Mouse (Mus musculus) layer of hippocampus, adult 9-11 months (tissue): ENCODE results near the gene Prkcq.
A peak's percentile ranks its signal among the peaks of the same experiment; 100 is the strongest.

Experiments used
- DNase-seq: peaks from one replicate; pipeline ENCODE4 v3.0.0; 2022

The Prkcq gene

GRCm38 (mm10) chr2:11187166-11187565 is 15.3 kb downstream of the Prkcq start:
- DNase-seq = peak; percentile 21

- DNase-seq = no peak
Measured at GRCm38 (mm10) chr2:11188279-11188678, 16.4 kb downstream of the Prkcq start.

DNA sequence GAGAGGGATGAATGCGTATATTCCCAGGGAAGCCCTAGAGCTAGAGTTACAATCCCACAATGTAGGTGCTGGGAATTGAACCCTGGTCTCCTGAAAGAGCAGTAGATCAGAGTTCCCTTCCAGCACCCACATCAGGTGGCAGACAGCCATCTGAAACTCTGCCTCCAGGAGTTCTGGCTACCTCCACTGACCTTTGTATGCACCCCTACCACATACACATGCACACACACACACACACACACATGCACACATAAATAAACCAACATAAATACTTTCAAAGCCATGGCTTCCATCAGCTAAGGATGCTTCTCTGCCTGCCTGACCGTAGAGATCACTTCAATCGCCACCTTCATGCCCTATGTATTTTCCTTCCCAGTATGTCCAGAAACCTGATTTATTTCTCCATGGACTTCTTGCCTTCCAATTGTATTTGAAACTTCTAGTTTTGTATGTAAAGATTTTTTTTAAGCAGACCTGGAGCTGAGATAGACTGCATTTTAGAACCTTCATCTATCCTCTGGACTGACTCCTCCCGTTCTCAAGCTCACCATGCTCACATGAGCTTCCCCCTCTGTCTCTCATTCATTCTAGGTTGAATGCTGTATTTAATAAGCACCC is 17.4 kb downstream of the Prkcq start:
- no peak for DNase-seq

DNA sequence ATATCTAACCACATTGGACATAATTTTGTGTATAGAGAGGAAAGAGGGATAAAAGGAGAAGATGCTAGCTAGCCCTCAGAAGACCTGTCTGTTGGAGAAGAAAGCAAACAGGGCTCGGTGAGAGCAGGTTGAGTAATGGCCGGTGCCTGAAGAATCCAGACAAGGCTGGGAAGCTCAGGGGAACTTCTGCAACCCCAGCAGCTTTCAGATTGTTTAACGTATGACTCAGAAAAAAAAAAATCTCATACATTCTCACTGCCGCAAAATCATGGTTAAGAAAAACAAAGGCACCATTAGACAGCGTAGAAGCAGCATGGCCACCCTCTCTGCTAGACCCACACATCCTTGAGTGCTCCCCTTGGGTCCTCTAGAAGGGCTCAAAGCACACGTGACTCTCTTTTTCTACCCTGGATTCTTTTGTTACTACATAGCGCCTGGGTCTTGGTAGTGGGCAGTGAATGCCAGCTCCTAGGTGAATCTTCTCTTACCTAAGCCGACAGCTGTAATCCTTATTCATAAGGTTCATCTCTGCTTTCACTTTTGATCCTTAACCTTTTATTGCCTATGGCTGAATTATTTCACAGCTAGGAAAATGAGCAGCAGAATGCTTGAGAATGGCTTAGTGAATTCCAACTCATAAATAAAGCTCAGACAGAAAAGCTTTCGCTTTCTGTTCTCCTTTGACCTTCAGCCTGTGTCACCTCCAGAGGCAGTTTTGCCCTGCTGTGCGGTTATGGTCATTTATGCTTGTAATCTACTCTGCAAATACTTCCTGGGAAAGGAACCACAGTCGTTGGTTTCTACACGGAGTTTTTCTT is 20.6 kb downstream of the Prkcq start:
- DNase-seq = no peak

- no peak for DNase-seq
Measured at GRCm38 (mm10) chr2:11193099-11193618, 21.3 kb downstream of the Prkcq start.

- DNase-seq = no peak
Measured at GRCm38 (mm10) chr2:11194732-11195340, 22.9 kb downstream of the Prkcq start.

GRCm38 (mm10) chr2:11196071-11196470 is 24.2 kb downstream of the Prkcq start:
- DNase-seq = no peak

- no peak for DNase-seq
Measured at GRCm38 (mm10) chr2:11196952-11197559, 25.1 kb downstream of the Prkcq start.

- no peak for DNase-seq
Measured at GRCm38 (mm10) chr2:11199624-11200023, 27.7 kb downstream of the Prkcq start.

GRCm38 (mm10) chr2:11202841-11203240 is 30.9 kb downstream of the Prkcq start:
- no peak for DNase-seq

DNA sequence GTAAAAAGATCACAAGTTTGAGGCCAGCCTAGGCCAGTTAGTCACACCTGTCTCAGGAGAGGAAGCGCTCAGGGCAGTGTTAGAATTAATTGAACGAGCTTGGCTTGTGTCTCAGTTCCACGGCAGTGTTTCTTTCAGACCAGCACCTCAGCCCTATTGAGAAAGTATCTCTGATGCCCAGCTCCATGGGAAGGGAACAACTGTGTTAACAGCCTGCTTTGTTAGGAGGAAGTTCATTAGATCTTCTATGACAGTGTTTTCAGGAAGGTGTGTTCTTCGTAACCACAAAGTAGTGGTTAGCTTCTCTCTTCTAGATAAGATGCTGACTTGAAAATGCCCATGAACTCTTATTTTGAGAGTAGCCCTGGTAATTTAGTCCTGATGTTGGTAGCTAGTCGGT is 31.4 kb downstream of the Prkcq start:
- DNase-seq = no peak

DNA sequence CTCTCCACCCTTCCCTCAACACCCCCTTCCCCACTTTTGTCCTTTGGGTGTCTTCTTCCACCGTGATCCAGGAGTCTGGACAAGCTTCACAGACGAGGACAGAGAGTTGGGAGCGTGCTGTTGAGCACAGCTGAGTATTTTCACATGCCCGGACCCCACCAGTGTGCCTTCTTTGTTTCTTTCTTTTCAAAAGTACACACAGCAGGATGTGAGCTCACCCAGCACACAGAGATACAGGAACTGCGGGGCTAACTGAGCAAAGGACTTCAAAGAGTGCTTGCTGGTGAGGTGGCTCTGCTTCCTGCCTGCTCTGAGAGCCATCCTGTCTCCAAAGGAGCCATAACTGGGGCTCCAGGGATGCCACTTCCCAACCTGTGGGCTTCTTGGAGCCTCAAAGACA is 32.3 kb downstream of the Prkcq start:
- DNase-seq = no peak

DNA sequence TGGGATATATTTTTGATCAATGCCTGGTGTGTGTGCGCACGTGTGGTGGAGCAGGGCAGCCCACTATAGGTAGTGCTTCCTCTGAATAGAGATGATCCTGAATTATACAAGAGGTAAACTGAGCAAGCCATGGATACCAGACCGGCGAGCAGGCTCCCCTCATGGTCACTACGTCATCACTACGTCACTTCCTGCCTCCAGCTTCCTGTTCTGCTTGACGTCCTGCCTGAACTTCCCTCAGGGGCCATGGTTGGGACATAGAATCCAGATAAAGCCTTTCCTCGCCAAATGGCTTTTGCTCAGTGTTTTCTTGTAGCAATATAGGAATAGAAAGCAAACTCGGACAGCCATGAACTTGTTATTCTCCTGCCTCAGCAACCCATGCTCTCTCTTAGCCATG is 33.1 kb downstream of the Prkcq start:
- DNase-seq = no peak

DNA sequence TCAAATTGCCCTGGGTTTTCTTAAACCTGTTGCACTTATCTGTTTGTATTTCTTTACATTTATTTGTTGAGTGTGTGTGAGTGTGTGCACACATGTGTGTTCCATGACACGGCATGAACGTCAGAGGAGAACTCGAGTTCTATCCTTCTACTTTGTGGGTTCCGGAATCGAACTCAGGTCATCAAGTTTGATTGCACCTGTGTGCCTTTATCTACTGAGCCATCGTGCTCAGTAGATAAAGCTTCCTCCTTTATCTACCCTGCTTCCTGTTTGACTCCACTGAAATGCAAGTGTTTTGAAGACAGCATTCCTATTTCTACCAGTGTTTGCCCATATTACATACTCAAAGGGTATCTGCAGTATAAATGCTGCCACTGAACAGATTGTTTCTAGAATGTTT is 33.8 kb downstream of the Prkcq start:
- DNase-seq = no peak

- no peak for DNase-seq
Measured at GRCm38 (mm10) chr2:11208263-11208662, 36.4 kb downstream of the Prkcq start.

DNA sequence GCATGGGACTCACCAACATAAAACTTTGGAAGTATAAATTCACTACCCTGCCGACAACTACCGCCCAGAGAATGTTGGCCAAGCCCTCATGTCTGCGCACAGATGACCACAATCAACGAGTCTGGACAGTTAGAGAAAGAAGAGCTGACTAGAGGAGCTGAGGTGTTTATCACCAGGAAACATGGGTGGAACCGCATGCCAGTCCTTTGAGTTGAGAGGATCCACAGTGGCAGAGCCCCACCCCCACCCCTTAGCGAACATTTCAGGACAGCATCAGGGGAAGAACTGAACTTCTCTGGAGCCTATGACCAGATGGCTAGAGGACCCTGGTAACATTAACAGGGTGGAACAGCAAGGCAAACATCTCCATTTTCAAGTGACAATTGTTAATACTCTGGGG is 37.4 kb downstream of the Prkcq start:
- DNase-seq = no peak

- no peak for DNase-seq
Measured at GRCm38 (mm10) chr2:11210241-11210916, 38.5 kb downstream of the Prkcq start.

DNA sequence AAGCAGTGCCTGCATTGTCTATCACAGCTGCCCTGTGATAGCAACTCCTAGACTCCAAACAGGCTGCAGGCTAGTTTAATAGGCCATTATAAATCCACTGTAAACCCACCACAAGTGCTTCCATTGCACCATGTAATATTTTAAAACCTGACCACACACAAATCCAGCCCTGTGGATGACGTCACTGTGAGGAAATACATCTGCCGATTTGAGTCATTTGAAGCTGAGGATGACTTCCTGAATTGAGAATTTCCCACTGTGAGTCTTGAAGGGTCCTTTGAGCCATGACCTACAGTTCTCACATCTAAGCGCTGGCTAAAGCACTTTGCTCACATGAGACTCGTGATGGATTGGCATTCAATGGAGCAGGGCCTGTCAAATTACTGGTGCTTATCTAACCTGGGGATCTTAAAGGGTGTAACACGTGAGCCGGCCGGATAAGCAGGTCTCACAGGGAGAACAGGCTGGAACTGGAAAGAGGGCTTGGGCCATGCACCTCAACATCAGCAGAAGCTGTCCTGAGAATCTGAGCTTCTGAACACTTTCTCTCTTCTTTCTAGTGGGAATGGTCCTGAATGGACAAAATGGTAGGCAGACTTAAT is 40.2 kb downstream of the Prkcq start:
- no peak for DNase-seq

GRCm38 (mm10) chr2:11216421-11216820 is 44.5 kb downstream of the Prkcq start:
- no peak for DNase-seq

GRCm38 (mm10) chr2:11216847-11217246 is 44.9 kb downstream of the Prkcq start:
- no peak for DNase-seq

- no peak for DNase-seq
Measured at GRCm38 (mm10) chr2:11218122-11218521, 46.2 kb downstream of the Prkcq start.

DNA sequence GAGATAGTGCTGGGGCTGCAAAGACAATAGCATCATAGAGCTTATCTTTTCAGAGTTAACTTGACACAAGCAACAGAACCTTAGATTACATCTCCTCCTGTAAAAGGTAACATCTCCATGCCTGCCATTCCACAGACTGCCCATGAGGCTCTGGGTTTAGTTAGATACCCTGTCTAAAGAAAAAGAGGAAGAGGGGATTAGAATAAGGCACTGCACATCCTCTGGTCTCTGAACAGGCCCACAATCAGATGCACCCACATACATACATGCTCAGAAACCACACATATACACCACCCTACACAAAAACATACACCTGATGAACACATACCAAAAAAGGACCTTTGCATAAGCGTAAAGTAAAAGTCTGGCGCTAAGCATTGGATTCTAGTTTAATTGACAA is 47.4 kb downstream of the Prkcq start:
- no peak for DNase-seq
